Mouse (Mus musculus) pancreas, adult 10 weeks (tissue): ENCODE data around the gene Olfr1513. TPM values are rescaled to one million over a fixed set of nuclear protein-coding genes. Genes with fewer than 3 reads are reported as not detected.

Experiments
- polyA plus RNA-seq: library from polyadenylated mRNA; stranded (reverse); fragments of 350-450 nt; fragmentation: Illumina TruSeq; extraction: RNeasy Lipid Tissue Mini Kit (QIAGEN cat#74804); gene quantifications from one replicate; pipeline ENCODE4 v1.2.3, GENCODE M21; 2015; ENCODE audit warnings: low read depth, low replicate concordance; ENCODE audit not compliant: insufficient read depth

Olfr1513 gene
- polyA plus RNA-seq, result not detected

GRCm38 (mm10) chr14:52356308-52356707 is at the start of gene Olfr1513:
Gene Olfr1513 (minus strand): TSS chr14:52356408.

GRCm38 (mm10) chr14:52397279-52397678 is 41.1 kb upstream of the Olfr1513 start, which contains the start of gene Olfr1511:
Gene Olfr1511 (minus strand): TSS chr14:52397379.

GRCm38 (mm10) chr14:52379068-52379467 is 22.9 kb upstream of the Olfr1513 start, which contains the start of gene Olfr1512:
Gene Olfr1512 (minus strand): TSS chr14:52379168.

DNA sequence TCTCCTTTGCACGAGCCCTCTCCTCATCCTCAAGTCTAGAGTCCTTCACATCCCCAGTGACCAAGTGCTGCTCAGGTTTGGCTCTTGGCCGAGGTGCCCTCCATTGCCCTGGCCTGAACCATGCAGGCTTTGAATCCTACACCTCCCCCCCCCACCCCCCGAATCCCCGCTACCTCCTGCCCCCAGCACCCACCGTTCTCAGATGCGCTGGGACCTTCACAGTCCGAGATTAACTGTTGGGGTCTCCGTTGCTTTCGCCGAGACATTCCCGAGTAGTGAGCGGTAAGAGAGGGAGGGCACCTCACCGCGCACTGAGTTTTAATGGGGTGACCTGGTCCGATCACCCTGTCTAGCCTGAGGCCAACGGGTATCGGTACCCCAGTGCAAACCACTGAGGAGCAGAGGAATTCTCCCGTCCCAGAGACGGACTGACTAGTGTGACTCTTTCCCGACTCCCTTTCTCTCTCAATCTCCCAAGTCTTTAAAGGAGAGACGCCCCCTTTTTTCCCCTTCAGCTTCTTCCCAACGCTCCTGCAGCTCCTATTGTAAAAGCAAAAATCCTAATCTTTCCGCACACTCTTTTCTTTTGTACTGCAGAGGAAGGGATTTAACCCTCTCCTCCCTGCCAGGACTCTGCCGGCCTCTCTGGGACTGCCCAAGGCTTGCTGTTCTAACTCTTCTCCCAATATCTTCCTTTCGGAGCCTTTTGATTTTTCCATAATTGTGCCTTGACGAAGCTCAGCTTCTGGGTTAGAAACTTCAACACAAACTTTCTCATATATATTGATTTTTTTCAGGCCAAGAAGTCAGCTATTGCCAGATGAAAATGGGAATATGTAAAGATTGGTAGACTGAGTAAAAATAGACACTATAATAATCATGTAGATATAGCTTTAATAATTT is 28.0 kb downstream of the Olfr1513 start, which contains the start of gene Sall2:
TSS of gene Sall2 (minus strand) at position 853 of the 903 bp plus-strand sequence.

GRCm38 (mm10) chr14:52304644-52305271 is 51.5 kb downstream of the Olfr1513 start, which contains the start of gene Mettl3:
Gene Mettl3 (minus strand): TSS chr14:52305128.

Other genes starting within 250 kb of the Olfr1513 start
- gene Rpgrip1, start 245.7 kb downstream of the Olfr1513 start, polyA plus RNA-seq, result 8.4 TPM
- 8.1 TPM for gene Supt16, start 159.0 kb downstream of the Olfr1513 start, polyA plus RNA-seq
- 13.8 TPM for gene Chd8, start 98.6 kb downstream of the Olfr1513 start, polyA plus RNA-seq
- gene Tox4, start 77.3 kb downstream of the Olfr1513 start, polyA plus RNA-seq, result 5.0 TPM
- 3.7 TPM for gene Rab2b, start 76.9 kb downstream of the Olfr1513 start, polyA plus RNA-seq
- 17.2 TPM for gene Mettl3, start 51.3 kb downstream of the Olfr1513 start, polyA plus RNA-seq
- gene Sall2, start 27.6 kb downstream of the Olfr1513 start, polyA plus RNA-seq, result 1.2 TPM
- gene Olfr1512, start 22.8 kb upstream of the Olfr1513 start, polyA plus RNA-seq, result not detected
- not detected for gene Olfr1511, start 41.0 kb upstream of the Olfr1513 start, polyA plus RNA-seq
- gene Olfr1510, start 58.0 kb upstream of the Olfr1513 start, polyA plus RNA-seq, result not detected
- not detected for gene Olfr1509, start 86.6 kb upstream of the Olfr1513 start, polyA plus RNA-seq
- gene Olfr1508, start 111.1 kb upstream of the Olfr1513 start, polyA plus RNA-seq, result not detected
- not detected for gene Olfr1507, start 139.3 kb upstream of the Olfr1513 start, polyA plus RNA-seq